Mouse (Mus musculus): ENCODE measurements around the gene Cdc42se2. TPM values are rescaled to one million over a fixed set of nuclear protein-coding genes. Genes with fewer than 3 reads are reported as not detected.

The Cdc42se2 gene
- polyA plus RNA-seq, 1 experiment from 2014 or later: 65.1 TPM

DNA sequence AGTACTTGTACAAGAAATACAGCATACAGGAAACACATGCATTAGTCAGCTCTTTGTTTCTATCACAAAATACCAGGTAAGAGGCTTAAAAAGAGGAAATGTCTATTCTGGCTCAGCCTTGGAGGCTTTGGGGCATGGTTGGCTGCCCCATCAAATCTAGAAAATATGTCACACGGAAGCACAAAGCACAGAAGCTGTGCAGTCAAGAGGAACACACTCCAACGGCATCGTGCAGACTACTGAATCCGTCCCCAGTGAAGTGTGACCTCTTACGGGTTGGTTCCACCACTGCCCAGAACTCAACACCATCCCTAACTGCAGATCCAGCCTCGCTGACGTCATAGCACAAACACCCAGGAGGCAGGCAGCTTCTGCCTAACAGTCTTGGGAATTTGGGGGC is 53.9 kb downstream of the Cdc42se2 start:
- no peak overlapping the region for H3K4me2 ChIP-seq (ENCODE audit: low read length)
- 56% methylated on average over 7 of the region's 7 CpGs for WGBS
- no peak overlapping the region for H3K9ac ChIP-seq (ENCODE audit: low read length)
- H3K4me3 ChIP-seq (ENCODE audit: control insufficient read depth in 1 of 2, insufficient read depth in 1 of 2, low read depth in 1 of 2, low read length in 2 of 2): no peak overlapping the region
- H3K36me3 ChIP-seq (ENCODE audit: control insufficient read depth, insufficient read depth, low read length): peaks cover 30% of the 10 kb centered on the region; the same call in 1 of the 2 replicates
- H3K4me1 ChIP-seq (ENCODE audit: control insufficient read depth in 2 of 2, insufficient read depth in 2 of 2, low read length in 2 of 2): peaks cover 7 to 8% of the 10 kb centered on the region in 2 experiments; a peak in 2 of 4 replicates
- no peak for ATAC-seq (ENCODE audit: insufficient number of reproducible peaks, insufficient read depth, low FRiP score, low read depth)
- H3K9me3 ChIP-seq (ENCODE audit: control insufficient read depth, low read length): no peaks in the 10 kb centered on the region
- H3K27ac ChIP-seq (replicated peaks in 1 of 2; ENCODE audit: control insufficient read depth in 1 of 2, insufficient read depth in 1 of 2, low read depth in 2 of 2, low read length in 2 of 2): no peak overlapping the region
- H3K27me3 ChIP-seq (ENCODE audit: control insufficient read depth, insufficient read depth, low read length): no peaks in the 10 kb centered on the region

DNA sequence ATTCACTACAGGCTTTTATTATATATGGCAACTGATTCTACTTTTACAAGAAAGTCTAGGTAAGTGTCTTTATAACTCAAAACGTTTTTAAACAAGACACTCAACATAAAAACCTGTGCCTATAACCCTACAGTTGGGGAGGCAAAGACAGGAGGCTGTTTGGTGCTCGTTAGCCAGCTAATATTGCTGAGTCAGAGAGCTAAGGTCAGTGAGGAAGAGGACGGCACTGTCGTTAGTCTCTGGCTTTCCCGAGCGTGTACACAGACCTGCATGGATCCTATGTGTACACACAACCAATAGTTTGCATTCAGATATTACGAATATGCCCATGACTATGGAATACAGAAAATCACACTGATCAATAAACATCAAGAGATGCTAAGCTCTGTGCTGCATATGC is 56.1 kb downstream of the Cdc42se2 start:
- ATAC-seq (ENCODE audit: insufficient number of reproducible peaks, insufficient read depth, low FRiP score, low read depth): no peak
- H3K27me3 ChIP-seq (ENCODE audit: control insufficient read depth, insufficient read depth, low read length): no peaks in the 10 kb centered on the region
- H3K4me2 ChIP-seq (ENCODE audit: low read length): no peak overlapping the region
- 86% methylated on average over 7 of the region's 7 CpGs for WGBS
- no peak overlapping the region for H3K4me3 ChIP-seq (ENCODE audit: control insufficient read depth in 1 of 2, insufficient read depth in 1 of 2, low read depth in 1 of 2, low read length in 2 of 2)
- H3K9ac ChIP-seq (ENCODE audit: low read length): no peak overlapping the region
- no peak overlapping the region for H3K27ac ChIP-seq (replicated peaks in 1 of 2; ENCODE audit: control insufficient read depth in 1 of 2, insufficient read depth in 1 of 2, low read depth in 2 of 2, low read length in 2 of 2)
- H3K9me3 ChIP-seq (ENCODE audit: control insufficient read depth, low read length): no peaks in the 10 kb centered on the region
- peaks cover 15 to 21% of the 10 kb centered on the region in 2 experiments for H3K4me1 ChIP-seq (ENCODE audit: control insufficient read depth in 2 of 2, insufficient read depth in 2 of 2, low read length in 2 of 2)
- H3K36me3 ChIP-seq (ENCODE audit: control insufficient read depth, insufficient read depth, low read length): peaks cover 23% of the 10 kb centered on the region; the same call in 1 of the 2 replicates

DNA sequence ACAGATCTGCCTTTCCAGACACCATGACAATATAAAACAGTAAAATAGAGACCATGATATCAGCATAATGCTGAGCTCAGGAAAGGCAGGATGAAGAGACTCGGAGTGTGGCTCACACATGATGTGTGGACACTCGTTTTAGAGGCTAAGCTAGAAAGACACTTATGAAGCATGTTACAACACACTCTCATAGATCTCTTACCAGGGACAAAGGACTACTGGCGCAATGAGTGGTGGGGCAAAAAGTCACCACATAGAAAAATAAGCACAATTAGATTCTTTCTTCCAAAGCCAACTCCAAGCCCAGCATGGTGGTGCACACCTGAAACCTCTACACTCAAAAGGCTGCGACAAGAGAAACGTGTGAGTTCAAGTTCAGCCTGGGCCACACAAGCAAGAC is 56.5 kb downstream of the Cdc42se2 start:
- no peaks in the 10 kb centered on the region for H3K9me3 ChIP-seq (ENCODE audit: control insufficient read depth, low read length)
- H3K27me3 ChIP-seq (ENCODE audit: control insufficient read depth, insufficient read depth, low read length): no peaks in the 10 kb centered on the region
- no peak for ATAC-seq (ENCODE audit: insufficient number of reproducible peaks, insufficient read depth, low FRiP score, low read depth)
- no peak overlapping the region for H3K4me2 ChIP-seq (ENCODE audit: low read length)
- WGBS: 88% methylated on average over 5 of the region's 5 CpGs
- H3K4me1 ChIP-seq (ENCODE audit: control insufficient read depth in 2 of 2, insufficient read depth in 2 of 2, low read length in 2 of 2): peaks cover 18 to 22% of the 10 kb centered on the region in 2 experiments
- no peak overlapping the region for H3K4me3 ChIP-seq (ENCODE audit: control insufficient read depth in 1 of 2, insufficient read depth in 1 of 2, low read depth in 1 of 2, low read length in 2 of 2)
- no peak overlapping the region for H3K9ac ChIP-seq (ENCODE audit: low read length)
- no peak overlapping the region for H3K27ac ChIP-seq (replicated peaks in 1 of 2; ENCODE audit: control insufficient read depth in 1 of 2, insufficient read depth in 1 of 2, low read depth in 2 of 2, low read length in 2 of 2)
- H3K36me3 ChIP-seq (ENCODE audit: control insufficient read depth, insufficient read depth, low read length): peaks cover 19% of the 10 kb centered on the region; the same call in 1 of the 2 replicates

DNA sequence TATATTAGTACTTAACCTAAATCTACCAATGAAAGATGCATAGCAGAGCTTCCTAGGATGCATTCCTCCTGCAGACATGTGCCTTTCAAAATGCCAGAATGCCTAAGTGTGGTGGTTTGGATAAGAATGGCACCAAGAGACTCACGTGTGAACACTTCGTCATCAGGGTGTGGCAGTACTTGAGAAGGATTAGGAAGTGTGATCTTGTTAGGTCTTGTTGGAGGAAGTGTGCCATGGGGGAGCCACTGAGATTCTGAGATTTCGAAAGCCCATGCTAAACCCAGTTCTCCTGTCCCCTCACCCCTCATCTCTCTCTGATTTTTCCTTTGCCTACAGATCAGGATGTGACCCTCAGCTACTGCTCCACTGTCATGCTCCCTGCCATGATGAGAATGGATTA is 58.2 kb downstream of the Cdc42se2 start:
- WGBS: 63% methylated on average over 3 of the region's 3 CpGs
- no peak for ATAC-seq (ENCODE audit: insufficient number of reproducible peaks, insufficient read depth, low FRiP score, low read depth)

DNA sequence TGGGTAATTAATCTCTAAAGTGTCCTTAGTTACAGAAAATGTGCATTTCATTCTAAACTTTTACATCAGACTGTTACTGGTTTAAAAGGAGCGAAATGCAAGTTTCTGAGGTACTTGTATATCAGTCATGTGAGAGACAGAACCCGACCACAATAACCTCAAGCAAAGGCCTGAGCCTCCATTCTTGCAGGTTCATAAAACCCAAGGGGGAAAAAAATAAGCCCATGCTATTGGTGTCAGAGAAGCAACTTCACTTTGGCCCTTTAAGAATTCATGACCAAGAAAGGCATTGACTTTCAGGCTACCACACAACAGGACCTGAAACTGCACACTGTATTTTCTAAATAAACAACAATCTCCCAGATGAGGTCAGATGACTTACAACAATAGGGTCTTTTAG is 59.1 kb downstream of the Cdc42se2 start:
- H3K36me3 ChIP-seq (ENCODE audit: control insufficient read depth, insufficient read depth, low read length): peaks cover 9% of the 10 kb centered on the region; the same call in 1 of the 2 replicates
- H3K4me3 ChIP-seq (ENCODE audit: control insufficient read depth in 1 of 2, insufficient read depth in 1 of 2, low read depth in 1 of 2, low read length in 2 of 2): no peak overlapping the region
- H3K4me1 ChIP-seq (ENCODE audit: control insufficient read depth in 2 of 2, insufficient read depth in 2 of 2, low read length in 2 of 2): peaks cover 19 to 37% of the 10 kb centered on the region in 2 experiments
- no peak for ATAC-seq (ENCODE audit: insufficient number of reproducible peaks, insufficient read depth, low FRiP score, low read depth)
- no peaks in the 10 kb centered on the region for H3K27me3 ChIP-seq (ENCODE audit: control insufficient read depth, insufficient read depth, low read length)
- no peak overlapping the region for H3K9ac ChIP-seq (ENCODE audit: low read length)
- 93% methylated on average over 2 of the region's 2 CpGs for WGBS
- no peak overlapping the region for H3K4me2 ChIP-seq (ENCODE audit: low read length)
- no peak overlapping the region for H3K27ac ChIP-seq (replicated peaks in 1 of 2; ENCODE audit: control insufficient read depth in 1 of 2, insufficient read depth in 1 of 2, low read depth in 2 of 2, low read length in 2 of 2)
- H3K9me3 ChIP-seq (ENCODE audit: control insufficient read depth, low read length): no peaks in the 10 kb centered on the region

More for the DNA sequence above, 58.2 kb downstream of the Cdc42se2 start:
- Histone ChIP-seq H3K9me3 (ENCODE audit: control insufficient read depth, low read length) (no peaks in the 10 kb centered on the region), H3K27me3 (ENCODE audit: control insufficient read depth, insufficient read depth, low read length) (no peaks in the 10 kb centered on the region), H3K36me3 (ENCODE audit: control insufficient read depth, insufficient read depth, low read length) (0 out of 2 replicates have a peak, but pooled peaks cover 13% of the 10 kb centered on the region), H3K27ac (replicated peaks in 1 of 2; ENCODE audit: control insufficient read depth in 1 of 2, insufficient read depth in 1 of 2, low read depth in 2 of 2, low read length in 2 of 2) (no peak overlapping the region), H3K4me2 (ENCODE audit: low read length) (no peak overlapping the region), H3K4me1 (ENCODE audit: control insufficient read depth in 2 of 2, insufficient read depth in 2 of 2, low read length in 2 of 2) (peaks cover 23 to 35% of the 10 kb centered on the region in 2 experiments), H3K9ac (ENCODE audit: low read length) (no peak overlapping the region), H3K4me3 (ENCODE audit: control insufficient read depth in 1 of 2, insufficient read depth in 1 of 2, low read depth in 1 of 2, low read length in 2 of 2) (no peak overlapping the region)

DNA sequence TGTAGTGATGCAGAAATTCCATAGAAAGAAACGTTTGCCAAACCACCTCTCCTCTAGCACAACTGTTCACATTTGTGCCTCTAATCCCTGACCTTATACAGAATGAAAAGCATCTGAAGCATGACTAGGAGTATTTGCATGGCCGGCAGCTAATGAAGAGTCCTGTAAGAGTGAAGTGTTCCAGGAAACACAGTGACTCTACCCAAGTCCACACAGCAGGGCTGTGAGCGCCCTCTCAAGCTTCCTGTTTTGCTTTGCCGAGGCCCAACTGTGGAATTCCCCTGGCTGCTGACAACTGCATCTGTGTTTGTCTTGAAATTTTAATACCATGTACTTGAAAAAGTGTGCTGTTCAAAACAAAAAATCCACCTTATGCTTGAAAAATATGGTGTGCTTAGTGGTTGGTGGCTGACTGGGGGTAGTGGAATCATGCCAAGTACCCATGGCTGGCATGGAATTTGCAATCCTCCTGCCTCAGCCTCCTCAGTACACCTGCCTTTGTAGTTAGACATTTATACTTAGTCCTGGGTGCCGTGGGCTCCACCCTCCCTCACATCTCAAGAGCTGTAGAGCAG is 60.1 kb downstream of the Cdc42se2 start:
- Histone ChIP-seq H3K9me3 (ENCODE audit: control insufficient read depth, low read length) (no peaks in the 10 kb centered on the region), H3K27me3 (ENCODE audit: control insufficient read depth, insufficient read depth, low read length) (no peaks in the 10 kb centered on the region), H3K4me3 (ENCODE audit: control insufficient read depth in 1 of 2, insufficient read depth in 1 of 2, low read depth in 1 of 2, low read length in 2 of 2) (no peak overlapping the region), H3K9ac (ENCODE audit: low read length) (0 out of 2 replicates have a peak overlapping the region, but pooled peaks have one; percentile 2), H3K27ac (replicated peaks in 1 of 2; ENCODE audit: control insufficient read depth in 1 of 2, insufficient read depth in 1 of 2, low read depth in 2 of 2, low read length in 2 of 2) (peak overlapping the region; percentile 66 to 76), H3K4me2 (ENCODE audit: low read length) (no peak overlapping the region), H3K4me1 (ENCODE audit: control insufficient read depth in 2 of 2, insufficient read depth in 2 of 2, low read length in 2 of 2) (peaks cover 21 to 41% of the 10 kb centered on the region in 2 experiments), H3K36me3 (ENCODE audit: control insufficient read depth, insufficient read depth, low read length) (peaks cover 18% of the 10 kb centered on the region; the same call in 1 of the 2 replicates)
- 24% methylated on average over 5 of the region's 5 CpGs for WGBS
- peak; percentile 59; the same call in 1 of the 2 replicates for ATAC-seq (ENCODE audit: insufficient number of reproducible peaks, insufficient read depth, low FRiP score, low read depth)

DNA sequence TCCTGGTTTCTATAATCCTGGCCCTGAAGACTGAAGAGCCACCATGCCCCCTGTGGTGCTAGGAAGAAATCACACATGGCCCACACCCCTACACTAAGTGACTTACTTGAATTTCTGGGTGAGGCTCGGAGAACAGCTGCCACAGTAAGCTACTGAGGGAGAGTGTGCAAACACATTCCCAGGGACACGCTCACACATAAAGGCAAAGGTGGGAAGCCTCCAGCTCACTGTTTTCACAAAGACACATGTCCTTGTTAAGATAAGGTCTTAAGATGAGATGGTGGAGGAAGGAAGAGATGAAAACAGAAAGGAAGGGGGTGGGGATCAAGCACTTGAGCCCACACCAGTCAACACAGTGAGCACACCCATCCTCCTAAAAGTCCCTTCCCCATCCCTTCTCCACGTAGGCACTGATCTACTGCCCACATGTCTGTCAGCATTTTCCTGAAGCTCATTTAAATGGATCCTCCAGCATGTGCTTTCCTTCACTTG is 60.9 kb downstream of the Cdc42se2 start:
- Histone ChIP-seq H3K4me1 (ENCODE audit: control insufficient read depth in 2 of 2, insufficient read depth in 2 of 2, low read length in 2 of 2) (peaks cover 22 to 48% of the 10 kb centered on the region in 2 experiments), H3K4me2 (ENCODE audit: low read length) (no peak overlapping the region), H3K36me3 (ENCODE audit: control insufficient read depth, insufficient read depth, low read length) (peaks cover 21% of the 10 kb centered on the region; the same call in 1 of the 2 replicates), H3K9me3 (ENCODE audit: control insufficient read depth, low read length) (no peaks in the 10 kb centered on the region), H3K9ac (ENCODE audit: low read length) (no peak overlapping the region), H3K4me3 (ENCODE audit: control insufficient read depth in 1 of 2, insufficient read depth in 1 of 2, low read depth in 1 of 2, low read length in 2 of 2) (no peak overlapping the region), H3K27ac (replicated peaks in 1 of 2; ENCODE audit: control insufficient read depth in 1 of 2, insufficient read depth in 1 of 2, low read depth in 2 of 2, low read length in 2 of 2) (peak overlapping the region; percentile 66 to 76), H3K27me3 (ENCODE audit: control insufficient read depth, insufficient read depth, low read length) (no peaks in the 10 kb centered on the region)
- 47% methylated on average over 3 of the region's 3 CpGs for WGBS
- ATAC-seq (ENCODE audit: insufficient number of reproducible peaks, insufficient read depth, low FRiP score, low read depth): no peak
